Mouse (Mus musculus): Measurements from ENCODE around the gene Retreg3. TPM values are rescaled to one million over a fixed set of nuclear protein-coding genes. Genes with fewer than 3 reads are reported as not detected.
A peak's percentile ranks its signal among the peaks of the same experiment; 100 is the strongest.

Gene Retreg3
- polyA plus RNA-seq, 1 experiment from 2014 or later = 10.6 TPM

DNA sequence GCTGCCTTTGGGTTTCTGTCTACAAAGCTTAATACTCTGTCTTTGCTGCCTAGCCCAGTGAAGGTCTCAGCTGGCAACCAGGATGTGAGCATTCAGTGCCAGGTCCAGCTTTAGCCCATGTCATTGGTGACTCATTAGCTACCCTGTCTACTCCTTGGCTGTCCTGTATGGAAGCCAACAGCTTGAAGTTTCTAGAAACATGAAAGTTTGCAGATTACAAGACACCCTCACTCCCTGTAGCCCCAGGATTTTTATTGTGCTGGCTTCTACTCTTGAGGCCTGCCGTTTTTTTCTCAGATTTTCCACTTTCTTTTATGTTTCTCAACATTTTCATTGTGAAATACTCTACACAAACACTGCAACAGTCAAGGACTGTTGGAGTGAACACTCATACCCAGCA, 29.8 kb downstream of the Retreg3 start:
- Histone ChIP-seq H3K9ac (replicated peaks; ENCODE audit: low read depth, low read length) (no peak overlapping the region), H3K4me1 (ENCODE audit: control insufficient read depth, insufficient read depth, low read length) (peaks cover 26% of the 10 kb centered on the region), H3K36me3 (ENCODE audit: control insufficient read depth, insufficient read depth, low read length) (peaks cover 41% of the 10 kb centered on the region), H3K4me3 (ENCODE audit: low read depth, low read length) (no peak overlapping the region), H3K27ac (ENCODE audit: low read depth, low read length) (no peak overlapping the region), H3K27me3 (ENCODE audit: control insufficient read depth, insufficient read depth, low read length) (no peaks in the 10 kb centered on the region), H3K4me2 (ENCODE audit: low read depth, low read length) (no peak overlapping the region), H3K9me3 (ENCODE audit: control insufficient read depth, low read length) (no peaks in the 10 kb centered on the region)
- no peak for ATAC-seq (ENCODE audit: low read depth)
- 91% methylated on average over 1 of the region's 1 CpGs for WGBS

DNA sequence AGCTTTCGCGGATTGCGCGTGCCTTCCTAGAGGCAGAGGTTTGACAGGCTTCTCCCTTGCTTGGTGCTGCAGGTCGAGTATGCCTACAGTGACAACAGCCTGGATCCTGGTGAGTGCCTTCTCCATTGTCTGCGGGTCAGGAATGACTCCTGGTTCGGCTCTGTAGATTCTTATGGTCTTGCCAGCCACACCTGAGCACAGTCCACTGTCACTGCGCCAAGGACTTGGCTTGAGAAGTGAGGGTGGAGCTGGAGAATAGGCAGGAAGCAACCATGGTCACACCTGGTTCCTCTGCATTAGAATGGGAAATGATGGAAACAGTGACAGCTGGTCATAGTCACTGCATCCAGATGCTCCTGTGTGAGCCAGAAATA, 32.0 kb downstream of the Retreg3 start:
- H3K4me3 ChIP-seq (ENCODE audit: low read depth, low read length) = peak overlapping the region; percentile 75
- ATAC-seq (ENCODE audit: low read depth) = no peak; the same call in 1 of the 2 replicates
- H3K36me3 ChIP-seq (ENCODE audit: control insufficient read depth, insufficient read depth, low read length) = peaks cover 40% of the 10 kb centered on the region
- no peaks in the 10 kb centered on the region for H3K9me3 ChIP-seq (ENCODE audit: control insufficient read depth, low read length)
- H3K27me3 ChIP-seq (ENCODE audit: control insufficient read depth, insufficient read depth, low read length) = no peaks in the 10 kb centered on the region
- 9% methylated on average over 8 of the region's 8 CpGs for WGBS
- H3K9ac ChIP-seq (replicated peaks; ENCODE audit: low read depth, low read length) = peak overlapping the region; percentile 83
- peak overlapping the region; percentile 75 for H3K27ac ChIP-seq (ENCODE audit: low read depth, low read length)
- peaks cover 27% of the 10 kb centered on the region for H3K4me1 ChIP-seq (ENCODE audit: control insufficient read depth, insufficient read depth, low read length)
- H3K4me2 ChIP-seq (ENCODE audit: low read depth, low read length) = peak overlapping the region; percentile 100

GRCm38 (mm10) chr11:101086756-101087681, 32.7 kb downstream of the Retreg3 start, which contains the start of gene Mlx:
Gene Mlx, plus strand, starts transcription at chr11:101087277.
- peak within 1 kb of the TSS; percentile 100 for H3K4me2 ChIP-seq (ENCODE audit: low read depth, low read length)
- peaks cover 34% of the 10 kb centered on the region for H3K36me3 ChIP-seq (ENCODE audit: control insufficient read depth, insufficient read depth, low read length)
- H3K27me3 ChIP-seq (ENCODE audit: control insufficient read depth, insufficient read depth, low read length) = no peaks in the 10 kb centered on the region
- H3K9ac ChIP-seq (replicated peaks; ENCODE audit: low read depth, low read length) = peak within 1 kb of the TSS; percentile 83
- WGBS = under 1% methylated on average over 50 of the region's 52 CpGs
- peak within 1 kb of the TSS; percentile 75 for H3K4me3 ChIP-seq (ENCODE audit: low read depth, low read length)
- H3K4me1 ChIP-seq (ENCODE audit: control insufficient read depth, insufficient read depth, low read length) = peaks cover 27% of the 10 kb centered on the region
- ATAC-seq (ENCODE audit: low read depth) = peak; percentile 85
- H3K27ac ChIP-seq (ENCODE audit: low read depth, low read length) = peak within 1 kb of the TSS; percentile 75
- H3K9me3 ChIP-seq (ENCODE audit: control insufficient read depth, low read length) = no peaks in the 10 kb centered on the region

DNA sequence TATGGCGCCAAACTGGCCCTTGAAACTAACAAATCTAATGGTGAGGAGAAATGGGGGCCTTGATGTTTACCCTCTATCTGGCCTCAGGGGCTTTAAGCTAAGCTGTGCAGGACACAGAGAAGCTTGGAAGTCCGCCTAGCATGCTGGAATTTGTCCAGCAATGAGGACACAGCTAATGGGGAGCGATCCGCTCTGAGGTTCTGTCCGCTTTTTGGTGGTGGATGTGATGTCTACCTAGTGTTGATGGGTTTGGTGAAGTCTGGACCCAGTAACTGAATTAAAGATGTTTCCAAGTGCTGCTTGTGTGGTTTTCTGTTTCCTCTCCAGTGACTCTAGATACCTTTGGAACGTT, 33.4 kb downstream of the Retreg3 start:
- Histone ChIP-seq H3K27me3 (ENCODE audit: control insufficient read depth, insufficient read depth, low read length) (no peaks in the 10 kb centered on the region), H3K4me1 (ENCODE audit: control insufficient read depth, insufficient read depth, low read length) (peaks cover 29% of the 10 kb centered on the region), H3K9ac (replicated peaks; ENCODE audit: low read depth, low read length) (0 out of 2 replicates have a peak overlapping the region, but pooled peaks have one; percentile 8), H3K36me3 (ENCODE audit: control insufficient read depth, insufficient read depth, low read length) (peaks cover 27% of the 10 kb centered on the region), H3K27ac (ENCODE audit: low read depth, low read length) (peak overlapping the region; percentile 75), H3K4me2 (ENCODE audit: low read depth, low read length) (peak overlapping the region; percentile 100), H3K9me3 (ENCODE audit: control insufficient read depth, low read length) (no peaks in the 10 kb centered on the region), H3K4me3 (ENCODE audit: low read depth, low read length) (peak overlapping the region; percentile 75)
- 82% methylated on average over 6 of the region's 6 CpGs for WGBS
- no peak for ATAC-seq (ENCODE audit: low read depth)

DNA sequence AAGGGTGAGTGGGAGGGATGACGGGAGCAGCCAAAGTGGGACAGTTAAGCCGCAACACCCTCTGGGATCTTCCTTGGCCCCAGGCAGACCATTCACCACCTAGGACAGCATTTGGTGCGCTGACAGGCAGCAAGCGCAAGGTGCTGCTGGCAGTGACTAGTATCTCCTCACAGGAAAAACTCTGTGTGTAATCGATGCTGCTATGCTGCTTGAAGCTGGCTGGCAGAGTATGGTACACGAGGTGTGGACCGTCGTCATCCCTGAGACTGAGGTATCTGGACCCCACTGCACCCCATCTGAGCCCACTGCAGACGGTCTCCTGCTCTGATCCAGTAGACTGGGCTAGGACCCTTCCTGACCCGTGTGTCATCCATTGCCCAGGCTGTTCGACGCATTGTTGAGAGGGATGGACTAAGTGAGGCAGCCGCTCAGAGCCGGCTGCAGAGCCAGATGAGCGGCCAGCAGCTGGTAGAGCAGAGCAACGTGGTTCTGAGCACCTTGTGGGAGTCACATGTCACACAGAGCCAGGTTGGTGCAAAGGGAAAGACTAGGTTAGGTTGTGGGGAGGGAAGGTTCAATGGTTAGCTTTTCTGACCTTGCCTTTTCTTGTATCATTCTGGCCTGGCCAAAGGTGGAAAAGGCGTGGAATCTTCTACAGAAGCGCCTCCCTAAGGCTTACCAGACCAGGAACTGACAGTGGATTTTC, 33.9 kb downstream of the Retreg3 start:
- Histone ChIP-seq H3K27ac (ENCODE audit: low read depth, low read length) (no peak overlapping the region), H3K4me1 (ENCODE audit: control insufficient read depth, insufficient read depth, low read length) (peaks cover 30% of the 10 kb centered on the region), H3K36me3 (ENCODE audit: control insufficient read depth, insufficient read depth, low read length) (peaks cover 21% of the 10 kb centered on the region), H3K9ac (replicated peaks; ENCODE audit: low read depth, low read length) (no peak overlapping the region), H3K4me3 (ENCODE audit: low read depth, low read length) (no peak overlapping the region), H3K9me3 (ENCODE audit: control insufficient read depth, low read length) (no peaks in the 10 kb centered on the region), H3K27me3 (ENCODE audit: control insufficient read depth, insufficient read depth, low read length) (no peaks in the 10 kb centered on the region; the same call in 1 of the 2 replicates), H3K4me2 (ENCODE audit: low read depth, low read length) (no peak overlapping the region)
- ATAC-seq (ENCODE audit: low read depth) = no peak
- 93% methylated on average over 18 of the region's 18 CpGs for WGBS

GRCm38 (mm10) chr11:101084811-101085210, 34.9 kb downstream of the Retreg3 start:
- H3K9ac ChIP-seq (replicated peaks; ENCODE audit: low read depth, low read length) = no peak overlapping the region
- H3K4me2 ChIP-seq (ENCODE audit: low read depth, low read length) = no peak overlapping the region
- no peaks in the 10 kb centered on the region for H3K9me3 ChIP-seq (ENCODE audit: control insufficient read depth, low read length)
- ATAC-seq (ENCODE audit: low read depth) = no peak
- H3K27me3 ChIP-seq (ENCODE audit: control insufficient read depth, insufficient read depth, low read length) = peaks cover 2% of the 10 kb centered on the region
- peaks cover 13% of the 10 kb centered on the region for H3K36me3 ChIP-seq (ENCODE audit: control insufficient read depth, insufficient read depth, low read length)
- H3K4me3 ChIP-seq (ENCODE audit: low read depth, low read length) = no peak overlapping the region
- peaks cover 30% of the 10 kb centered on the region for H3K4me1 ChIP-seq (ENCODE audit: control insufficient read depth, insufficient read depth, low read length)
- WGBS = 95% methylated on average over 12 of the region's 12 CpGs
- no peak overlapping the region for H3K27ac ChIP-seq (ENCODE audit: low read depth, low read length)

- no peaks in the 10 kb centered on the region for H3K9me3 ChIP-seq (ENCODE audit: control insufficient read depth, low read length)
- H3K4me3 ChIP-seq (ENCODE audit: low read depth, low read length) = no peak overlapping the region
- H3K27ac ChIP-seq (ENCODE audit: low read depth, low read length) = no peak overlapping the region
- H3K4me2 ChIP-seq (ENCODE audit: low read depth, low read length) = no peak overlapping the region
- peaks cover 7% of the 10 kb centered on the region for H3K36me3 ChIP-seq (ENCODE audit: control insufficient read depth, insufficient read depth, low read length)
- 86% methylated on average over 14 of the region's 14 CpGs for WGBS
- H3K4me1 ChIP-seq (ENCODE audit: control insufficient read depth, insufficient read depth, low read length) = peaks cover 30% of the 10 kb centered on the region
- ATAC-seq (ENCODE audit: low read depth) = no peak
- peaks cover 7% of the 10 kb centered on the region for H3K27me3 ChIP-seq (ENCODE audit: control insufficient read depth, insufficient read depth, low read length)
- H3K9ac ChIP-seq (replicated peaks; ENCODE audit: low read depth, low read length) = no peak overlapping the region
Observed at GRCm38 (mm10) chr11:101084246-101084645, 35.4 kb downstream of the Retreg3 start.

DNA sequence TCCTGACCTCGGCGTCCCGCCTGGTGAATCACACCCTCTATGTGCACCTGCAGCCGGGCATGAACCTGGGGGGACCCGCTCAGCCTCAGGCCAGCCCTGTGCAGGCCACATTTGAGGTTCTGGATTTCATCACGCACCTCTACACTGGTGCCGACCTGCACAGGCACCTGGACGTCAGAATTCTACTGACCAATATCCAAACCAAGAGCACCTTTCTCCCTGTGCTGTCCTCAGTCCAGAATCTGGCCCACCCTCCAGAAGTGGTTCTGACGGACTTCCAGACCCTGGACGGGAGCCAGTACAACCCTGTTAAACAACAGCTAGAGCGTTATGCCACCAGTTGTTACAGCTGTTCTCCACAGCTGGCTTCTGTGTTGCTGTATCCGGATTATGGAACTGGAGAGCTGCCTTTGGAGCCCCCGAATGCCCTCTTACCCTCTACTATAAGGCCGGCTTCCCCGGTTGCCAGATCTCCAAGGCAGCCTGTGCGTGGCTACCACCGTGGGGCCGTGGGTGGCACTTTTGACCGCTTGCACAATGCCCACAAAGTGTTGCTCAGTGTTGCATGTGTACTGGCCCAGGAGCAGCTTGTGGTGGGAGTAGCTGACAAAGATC, 36.5 kb downstream of the Retreg3 start:
- H3K4me3 ChIP-seq (ENCODE audit: low read depth, low read length) = peak overlapping the region; percentile 78
- peak overlapping the region; percentile 100 for H3K4me2 ChIP-seq (ENCODE audit: low read depth, low read length)
- H3K4me1 ChIP-seq (ENCODE audit: control insufficient read depth, insufficient read depth, low read length) = peaks cover 27% of the 10 kb centered on the region
- 0 out of 2 replicates have a peak, but pooled peaks cover 4% of the 10 kb centered on the region for H3K36me3 ChIP-seq (ENCODE audit: control insufficient read depth, insufficient read depth, low read length)
- H3K27ac ChIP-seq (ENCODE audit: low read depth, low read length) = peak overlapping the region; percentile 86
- H3K9me3 ChIP-seq (ENCODE audit: control insufficient read depth, low read length) = no peaks in the 10 kb centered on the region
- ATAC-seq (ENCODE audit: low read depth) = no peak
- 32% methylated on average over 19 of the region's 19 CpGs for WGBS
- peaks cover 18% of the 10 kb centered on the region for H3K27me3 ChIP-seq (ENCODE audit: control insufficient read depth, insufficient read depth, low read length)
- H3K9ac ChIP-seq (replicated peaks; ENCODE audit: low read depth, low read length) = peak overlapping the region; percentile 85
